Mouse (Mus musculus) WW6 (cell line): ENCODE measurements around the gene Naa60.
A peak's percentile ranks its signal among the peaks of the same experiment; 100 is the strongest.

Experiments
- DNase-seq: peaks from one replicate; pipeline ENCODE4 v3.0.0-alpha.2; 2013; ENCODE audit warnings: low read depth, low spot score

The Naa60 gene

GRCm38 (mm10) chr16:3885065-3885670, 13.0 kb downstream of the Naa60 start:
- DNase-seq = no peak

DNA sequence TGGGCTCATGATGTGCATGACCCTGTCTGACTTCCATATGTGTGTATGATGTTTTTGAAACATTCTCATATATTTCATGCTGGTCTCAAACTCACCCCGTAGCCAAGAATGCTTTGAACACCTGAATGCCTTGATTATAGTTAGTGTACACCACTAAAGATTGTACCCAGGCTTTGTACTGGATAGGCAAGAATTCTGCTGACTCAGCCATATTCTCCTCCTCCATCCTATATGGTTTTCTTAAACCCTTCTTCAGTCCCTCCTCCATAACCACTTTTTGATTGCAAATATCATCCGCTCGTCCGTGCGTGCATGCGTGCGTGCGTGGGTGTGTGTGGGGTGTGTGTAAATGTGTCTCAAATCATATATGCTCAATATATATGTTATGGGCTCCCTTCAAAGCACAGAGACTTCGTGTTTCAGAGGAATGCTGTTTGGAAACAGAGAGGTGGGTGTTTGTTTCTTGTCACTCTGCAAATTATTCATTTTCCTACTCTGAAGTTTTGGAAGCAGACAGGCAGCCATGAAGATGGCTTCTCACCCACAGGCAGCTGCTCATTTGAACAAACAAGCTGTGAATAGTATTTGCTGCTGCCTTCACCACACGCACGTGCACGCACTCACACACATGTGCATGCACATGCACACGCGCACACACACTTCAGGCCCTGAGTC, 19.6 kb downstream of the Naa60 start:
- no peak for DNase-seq

DNA sequence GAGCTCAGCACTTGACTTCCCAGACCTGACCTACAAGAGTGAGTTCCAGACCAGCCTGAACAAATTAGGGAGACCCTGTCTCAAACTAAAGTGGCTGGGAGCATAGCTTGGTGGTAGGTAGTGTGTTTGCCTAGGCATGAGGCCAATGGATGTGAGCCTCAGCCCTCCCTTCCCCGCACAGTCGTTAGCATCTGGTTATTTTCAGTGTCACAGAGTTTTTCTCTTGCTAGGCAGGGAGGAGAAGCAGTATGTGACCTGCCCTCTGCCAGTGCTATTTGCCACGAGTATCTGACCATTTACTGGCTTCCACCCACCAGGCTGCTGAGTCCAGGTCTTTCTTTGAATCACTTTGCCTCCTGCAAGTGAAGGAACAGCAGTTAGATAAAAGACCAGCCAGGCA, 21.6 kb downstream of the Naa60 start:
- DNase-seq = no peak

DNA sequence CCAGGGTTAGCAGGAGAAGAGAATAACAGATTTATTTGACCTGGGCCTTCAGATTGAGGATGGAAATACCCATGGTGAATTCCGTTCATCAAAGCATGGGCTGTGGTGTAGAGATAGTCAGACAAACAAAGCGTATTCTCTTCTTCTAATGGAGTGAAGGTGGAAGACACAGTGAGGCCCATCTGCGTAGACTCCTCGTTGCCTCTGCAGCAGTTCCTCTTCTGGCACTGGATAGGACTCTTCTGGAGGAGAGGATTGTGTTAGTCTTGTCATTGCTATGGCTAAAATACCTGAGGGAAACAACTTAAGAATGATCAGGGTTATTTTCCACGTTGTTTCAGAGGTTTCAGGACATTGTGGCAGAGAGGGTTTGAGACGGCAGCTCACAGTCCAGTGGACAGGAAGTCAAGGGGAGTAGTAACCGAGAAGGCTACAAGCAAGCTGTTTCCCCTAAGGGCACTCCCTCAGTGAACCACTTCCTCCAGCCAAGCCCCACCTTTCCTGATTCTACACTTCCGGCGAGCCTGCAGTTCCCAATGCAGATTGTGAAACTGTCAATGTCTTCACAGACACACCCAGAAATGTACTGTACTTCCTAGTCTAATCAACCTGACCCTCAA, 23.1 kb downstream of the Naa60 start:
- DNase-seq = no peak

DNA sequence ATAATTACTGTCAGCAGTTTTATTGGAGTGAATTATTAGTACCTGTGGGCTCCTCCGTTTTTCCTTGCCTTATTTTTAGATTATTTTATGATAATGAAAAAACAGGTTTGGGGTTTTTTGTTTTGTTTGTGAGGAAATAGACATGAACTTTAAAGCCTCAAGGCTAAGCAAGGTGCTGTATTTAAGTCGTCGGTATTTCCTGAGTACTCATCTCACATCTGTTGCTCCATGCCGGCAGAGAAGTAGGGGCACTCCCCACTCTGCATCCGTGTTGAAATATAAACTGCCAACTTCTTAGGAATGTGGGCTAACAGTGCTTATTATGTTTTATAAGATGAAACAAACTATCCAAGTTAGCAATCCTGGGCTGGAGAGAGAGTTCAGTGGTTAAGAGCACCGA, 23.9 kb downstream of the Naa60 start:
- DNase-seq = no peak

DNA sequence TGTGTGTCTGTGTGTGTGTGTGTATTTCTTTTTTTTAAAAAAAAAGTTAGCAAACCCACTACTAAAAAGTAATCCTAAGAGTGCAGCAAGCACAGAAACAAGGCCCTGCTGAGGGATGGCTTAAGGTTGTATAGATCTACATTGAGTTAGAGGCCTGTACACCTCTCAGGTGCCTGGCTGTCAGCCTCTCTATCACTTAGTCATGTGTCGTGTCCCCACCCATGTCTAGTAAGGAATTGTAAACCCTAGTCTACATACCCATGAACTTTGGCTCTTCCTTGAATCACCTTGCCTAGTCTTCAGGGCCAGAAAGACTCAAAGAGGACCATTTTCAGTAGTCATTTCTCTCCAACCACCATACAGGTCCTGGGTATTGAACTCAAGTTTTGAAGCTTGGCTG, 24.4 kb downstream of the Naa60 start:
- no peak for DNase-seq

DNA sequence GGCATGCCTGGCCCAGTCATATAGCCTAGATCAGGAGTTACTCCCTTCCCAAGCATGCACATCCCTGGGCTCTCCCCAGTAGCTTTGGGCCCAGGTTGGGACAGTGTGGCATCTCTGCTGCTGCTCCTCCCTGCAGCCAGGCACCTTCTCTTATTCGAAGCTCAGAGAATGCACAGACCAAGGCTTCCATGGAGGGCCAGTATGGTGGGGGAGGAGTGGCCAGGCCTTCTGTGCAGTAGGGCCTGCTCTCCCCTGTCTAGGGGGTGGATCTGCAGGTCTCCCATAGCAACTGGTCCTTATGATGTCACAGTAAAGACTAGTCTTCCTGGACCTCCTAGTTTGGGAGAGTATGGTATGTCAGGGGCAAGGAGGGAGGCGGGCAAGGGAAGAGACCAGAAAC, 35.3 kb downstream of the Naa60 start:
- no peak for DNase-seq

DNA sequence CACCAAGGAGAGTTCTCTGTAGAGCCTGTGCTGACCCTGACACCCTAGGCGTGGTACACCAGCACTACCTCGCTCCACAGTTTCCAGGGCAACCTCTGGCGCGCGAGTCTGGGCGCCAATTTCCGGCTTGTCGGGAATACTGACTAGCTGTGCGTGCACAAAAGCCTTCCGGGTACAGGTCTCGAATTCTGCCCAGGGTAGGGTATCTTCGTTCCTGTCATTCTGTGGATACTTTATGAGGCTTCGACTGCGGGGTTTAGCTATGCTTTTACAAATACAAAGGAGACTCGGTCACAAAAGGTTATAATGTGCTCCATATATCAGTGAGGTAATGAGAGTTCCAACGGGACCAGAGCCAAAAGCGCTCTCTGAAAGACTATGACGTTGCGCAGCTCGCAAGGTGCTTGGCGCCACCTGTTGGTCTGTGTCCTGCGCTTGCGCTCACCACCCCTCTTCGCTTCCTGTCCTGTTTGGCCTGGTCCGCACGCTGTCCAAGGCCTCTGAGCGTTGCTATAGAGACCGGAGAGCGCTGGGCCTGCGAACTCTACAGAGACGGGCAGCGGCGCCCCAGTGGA, 36.4 kb downstream of the Naa60 start, which contains the start of the genes 1700037C18Rik and Cluap1:
Gene 1700037C18Rik, minus strand, starts transcription at position 153 of the 575 bp plus-strand sequence.
Gene Cluap1, plus strand, starts transcription at position 265 of the 575 bp plus-strand sequence.
- DNase-seq = peak; percentile 80

DNA sequence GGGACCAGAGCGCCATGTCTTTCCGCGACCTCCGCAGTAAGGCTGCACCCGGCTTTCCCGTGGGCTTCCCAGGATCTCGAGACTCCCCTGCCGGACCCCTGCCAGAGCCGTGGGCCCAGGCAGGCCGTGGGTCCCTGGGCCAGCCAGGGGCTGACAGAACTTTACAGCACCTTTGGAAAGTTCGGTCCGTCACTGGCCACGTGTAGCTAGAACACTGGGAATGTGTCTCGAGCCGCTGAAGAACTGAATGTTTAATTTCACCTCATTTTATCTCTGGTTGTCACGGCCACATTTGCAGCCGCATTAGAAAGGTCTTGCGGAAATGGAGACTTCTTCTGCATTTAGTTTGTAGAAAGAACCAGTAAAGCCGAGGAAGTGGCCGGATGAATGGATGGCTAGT, 36.9 kb downstream of the Naa60 start:
- no peak for DNase-seq

DNA sequence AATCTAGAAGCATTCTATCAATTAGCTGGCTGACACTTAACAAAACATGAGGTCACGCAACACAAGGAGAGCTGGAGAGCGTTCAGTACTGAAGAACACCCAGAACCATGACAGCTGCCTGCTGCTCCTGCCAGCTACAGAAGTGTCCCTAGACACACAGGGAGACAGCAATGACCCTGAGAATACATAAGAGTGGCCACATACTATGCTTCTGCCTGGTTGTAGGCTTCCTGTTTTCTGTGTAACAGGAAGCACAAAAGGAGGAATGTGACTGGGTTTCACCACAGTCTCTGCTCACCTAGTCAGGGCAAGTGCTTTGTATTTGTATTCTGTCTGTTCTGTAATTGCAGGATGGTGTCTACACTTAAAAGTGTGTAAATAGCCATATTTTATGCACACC, 48.6 kb downstream of the Naa60 start:
- no peak for DNase-seq

GRCm38 (mm10) chr16:3923515-3923914, 51.3 kb downstream of the Naa60 start:
- no peak for DNase-seq

GRCm38 (mm10) chr16:3923966-3924365, 51.8 kb downstream of the Naa60 start:
- no peak for DNase-seq

DNA sequence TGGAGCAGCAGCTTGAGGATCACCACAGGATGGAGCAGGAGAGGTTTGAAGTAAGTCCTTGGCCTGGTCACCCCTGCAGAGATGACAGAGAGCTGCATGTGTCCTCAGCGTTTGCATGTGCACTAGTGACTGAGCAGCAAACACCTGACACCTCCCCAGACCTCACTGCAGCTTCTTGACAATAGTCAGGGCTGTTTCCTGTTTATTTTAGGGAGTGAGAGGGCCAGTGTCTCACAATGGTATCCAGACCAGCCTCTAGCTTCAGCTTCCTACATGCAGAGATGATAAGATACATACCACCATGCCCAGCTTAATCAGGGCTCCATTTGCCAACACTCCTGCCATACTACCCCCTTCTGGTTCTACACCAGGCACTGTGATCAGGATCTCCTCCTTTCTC, 56.4 kb downstream of the Naa60 start:
- no peak for DNase-seq

GRCm38 (mm10) chr16:3929151-3929550, 57.0 kb downstream of the Naa60 start:
- DNase-seq = no peak

DNA sequence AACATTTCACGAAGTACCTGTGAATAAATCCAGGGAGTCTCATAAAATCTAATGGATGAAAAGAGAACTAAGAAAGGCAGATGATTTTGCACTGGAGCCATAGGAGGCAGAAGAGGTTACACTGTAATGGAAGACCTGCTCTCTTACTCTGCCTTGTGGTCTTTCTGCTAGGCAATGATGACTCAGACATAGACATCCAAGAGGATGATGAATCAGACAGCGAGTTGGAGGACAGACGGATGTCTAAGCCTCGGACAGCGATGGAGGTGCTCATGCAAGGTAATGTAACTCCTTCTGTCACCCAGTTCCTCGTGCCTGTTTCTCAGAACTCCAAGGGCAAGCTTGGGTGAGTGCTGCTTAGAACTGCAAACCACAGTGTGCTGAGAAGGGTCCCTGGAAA, 61.4 kb downstream of the Naa60 start:
- DNase-seq = no peak

- no peak for DNase-seq
Observed at GRCm38 (mm10) chr16:3934091-3934490, 61.9 kb downstream of the Naa60 start.

DNA sequence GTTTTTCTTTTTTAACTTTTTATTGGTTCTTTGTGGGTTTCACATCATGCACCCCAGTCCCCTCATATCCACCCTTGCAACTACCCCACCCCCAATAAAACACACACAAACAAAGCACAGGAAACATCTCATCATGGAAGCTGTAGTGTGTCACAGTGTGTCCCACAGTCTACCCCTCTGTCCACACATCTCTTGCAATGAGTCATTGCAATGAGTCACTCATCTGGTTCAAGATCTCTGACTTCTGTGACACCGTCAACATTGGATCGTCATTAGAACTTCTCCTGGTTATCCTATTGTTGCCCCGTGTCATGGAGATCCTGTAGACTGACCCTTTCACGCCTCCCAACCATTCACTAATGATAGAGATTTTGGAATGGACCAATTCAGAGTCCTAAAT, 62.5 kb downstream of the Naa60 start:
- no peak for DNase-seq

- no peak for DNase-seq
Observed at GRCm38 (mm10) chr16:3951141-3951540, 79.0 kb downstream of the Naa60 start.
